Mouse (Mus musculus): ENCODE measurements around the gene Tmem131. TPM values are rescaled to one million over a fixed set of nuclear protein-coding genes. Genes with fewer than 3 reads are reported as not detected.

Tmem131 gene
- polyA plus RNA-seq, 1 experiment, result 12.2 TPM

DNA sequence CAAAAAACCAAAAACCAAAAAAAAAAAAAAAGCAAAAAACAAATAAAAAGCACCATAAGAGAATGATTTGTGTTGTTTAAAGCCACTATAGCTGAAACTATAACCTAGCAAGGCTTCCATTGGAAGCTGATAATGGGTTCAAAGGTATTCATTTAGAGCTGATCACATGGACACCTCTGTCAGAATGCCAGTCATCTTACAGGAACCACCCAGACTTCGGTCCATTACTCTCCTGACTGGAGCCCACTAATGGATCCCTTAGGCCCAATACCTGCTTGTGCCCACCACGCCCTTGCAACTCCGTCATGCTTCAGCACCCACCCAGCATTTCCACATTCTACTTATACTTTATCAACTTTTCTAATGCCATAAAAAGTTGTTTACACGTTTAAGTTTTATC, 17.2 kb downstream of the Tmem131 start:
- no peak overlapping the region for H3K4me3 ChIP-seq

DNA sequence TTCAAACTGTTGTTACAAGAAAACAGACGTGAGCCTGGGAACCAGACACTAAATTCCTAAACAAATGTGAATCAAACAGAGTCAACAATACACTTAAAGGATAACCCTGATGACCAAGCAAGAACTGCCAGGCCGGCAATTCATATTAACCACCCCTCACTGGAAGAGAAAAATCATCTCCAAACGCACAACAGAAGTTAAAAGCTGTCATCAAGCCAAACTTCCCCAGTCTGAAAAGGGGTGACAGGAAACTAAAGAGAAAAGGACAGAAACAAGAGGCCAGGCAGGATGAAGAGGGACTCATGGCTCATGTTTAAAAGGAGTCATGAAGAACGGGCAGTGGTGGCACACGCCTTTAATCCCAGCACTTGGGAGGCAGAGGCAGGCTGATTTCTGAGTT, 17.7 kb downstream of the Tmem131 start:
- Histone ChIP-seq H3ac (ENCODE audit: control insufficient read depth, insufficient read length) (no peak overlapping the region), H3K79me2 (ENCODE audit: control insufficient read depth, insufficient read depth) (peaks cover 82% of the 10 kb centered on the region), H3K4me3 (no peak overlapping the region), H3K4me2 (ENCODE audit: low read depth) (no peak overlapping the region), H3K36me3 (ENCODE audit: control insufficient read depth, insufficient read depth) (no peaks in the 10 kb centered on the region), H3K27me3 (ENCODE audit: control insufficient read depth, insufficient read depth, insufficient read length) (no peaks in the 10 kb centered on the region)
- TF ChIP-seq E2F4 (IDR thresholded peaks at IDR 0.05; ENCODE audit: insufficient read depth), result no peak
- no peak for TF ChIP-seq USF1 (IDR thresholded peaks at IDR 0.05; ENCODE audit: low read depth)
- TF ChIP-seq SRF (IDR thresholded peaks at IDR 0.05; ENCODE audit: control insufficient read depth, insufficient read length, low read depth), result no peak
- TF ChIP-seq POLR2AphosphoS2 (IDR thresholded peaks at IDR 0.05; ENCODE audit: insufficient read length, low read depth), result no peak
- TF ChIP-seq POLR2A (IDR thresholded peaks at IDR 0.05; ENCODE audit: insufficient read length, low read depth), result no peak

More for the DNA sequence above, 17.2 kb downstream of the Tmem131 start:
- Histone ChIP-seq H3ac (ENCODE audit: control insufficient read depth, insufficient read length) (no peak overlapping the region), H3K36me3 (ENCODE audit: control insufficient read depth, insufficient read depth) (no peaks in the 10 kb centered on the region), H3K4me2 (ENCODE audit: low read depth) (no peak overlapping the region), H3K27me3 (ENCODE audit: control insufficient read depth, insufficient read depth, insufficient read length) (no peaks in the 10 kb centered on the region), H3K79me2 (ENCODE audit: control insufficient read depth, insufficient read depth) (peaks cover 85% of the 10 kb centered on the region)
- TF ChIP-seq USF1 (IDR thresholded peaks at IDR 0.05; ENCODE audit: low read depth) (no peak), E2F4 (IDR thresholded peaks at IDR 0.05; ENCODE audit: insufficient read depth) (no peak), MAX (IDR thresholded peaks at IDR 0.05; ENCODE audit: low read depth) (no peak), MYOG (IDR thresholded peaks at IDR 0.05; ENCODE audit: control insufficient read depth in 1 of 3, insufficient read depth in 1 of 3, insufficient read length in 2 of 3, low read depth in 2 of 3) (no peak), MYOD1 (IDR thresholded peaks at IDR 0.05; ENCODE audit: control insufficient read depth in 1 of 3, insufficient read length in 2 of 3, low read depth in 2 of 3) (no peak), REST (IDR thresholded peaks at IDR 0.05; ENCODE audit: insufficient read depth, insufficient read length) (no peak), SRF (IDR thresholded peaks at IDR 0.05; ENCODE audit: control insufficient read depth, insufficient read length, low read depth) (no peak), POLR2AphosphoS2 (IDR thresholded peaks at IDR 0.05; ENCODE audit: insufficient read length, low read depth) (no peak), TCF3 (IDR thresholded peaks at IDR 0.05; ENCODE audit: insufficient read length, low read depth) (no peak), CEBPB (IDR thresholded peaks at IDR 0.05; ENCODE audit: insufficient read depth, poor library complexity, severe bottlenecking) (no peak), POLR2A (IDR thresholded peaks at IDR 0.05; ENCODE audit: insufficient read length, low read depth) (no peak), TCF12 (IDR thresholded peaks at IDR 0.05; ENCODE audit: insufficient read depth, poor library complexity, severe bottlenecking) (no peak)

DNA sequence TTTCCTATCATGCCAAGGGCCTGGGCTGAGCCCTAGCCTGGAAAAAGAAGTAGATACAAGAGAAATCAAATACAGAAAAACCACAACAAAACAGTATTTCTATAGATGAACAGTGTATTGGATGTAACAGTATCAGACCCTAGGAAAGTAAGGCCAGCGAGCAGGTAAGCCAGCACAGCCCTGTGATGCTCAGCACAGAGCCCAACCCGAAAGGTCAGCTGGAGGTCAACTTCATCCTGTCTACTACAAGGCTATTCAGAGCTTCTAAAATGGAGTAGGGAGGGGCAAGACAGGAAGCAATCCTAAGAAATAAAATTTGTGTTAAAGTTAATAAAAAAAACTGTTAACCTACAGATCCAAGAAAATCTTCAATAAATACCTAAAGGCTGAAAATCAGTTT, 18.6 kb downstream of the Tmem131 start:
- Histone ChIP-seq H3K36me3 (ENCODE audit: control insufficient read depth, insufficient read depth) (no peaks in the 10 kb centered on the region), H3K4me3 (no peak overlapping the region), H3K79me2 (ENCODE audit: control insufficient read depth, insufficient read depth) (peaks cover 81% of the 10 kb centered on the region), H3K27me3 (ENCODE audit: control insufficient read depth, insufficient read depth, insufficient read length) (no peaks in the 10 kb centered on the region), H3ac (ENCODE audit: control insufficient read depth, insufficient read length) (no peak overlapping the region), H3K4me2 (ENCODE audit: low read depth) (no peak overlapping the region)
- TF ChIP-seq CEBPB (IDR thresholded peaks at IDR 0.05; ENCODE audit: insufficient read depth, poor library complexity, severe bottlenecking), result no peak
- TF ChIP-seq MYOG (IDR thresholded peaks at IDR 0.05; ENCODE audit: control insufficient read depth in 1 of 3, insufficient read depth in 1 of 3, insufficient read length in 2 of 3, low read depth in 2 of 3), result no peak
- no peak for TF ChIP-seq TCF12 (IDR thresholded peaks at IDR 0.05; ENCODE audit: insufficient read depth, poor library complexity, severe bottlenecking)
- TF ChIP-seq E2F4 (IDR thresholded peaks at IDR 0.05; ENCODE audit: insufficient read depth), result no peak
- TF ChIP-seq TCF3 (IDR thresholded peaks at IDR 0.05; ENCODE audit: insufficient read length, low read depth), result no peak
- no peak for TF ChIP-seq REST (IDR thresholded peaks at IDR 0.05; ENCODE audit: insufficient read depth, insufficient read length)
- no peak for TF ChIP-seq POLR2AphosphoS2 (IDR thresholded peaks at IDR 0.05; ENCODE audit: insufficient read length, low read depth)
- TF ChIP-seq USF1 (IDR thresholded peaks at IDR 0.05; ENCODE audit: low read depth), result no peak
- no peak for TF ChIP-seq MAX (IDR thresholded peaks at IDR 0.05; ENCODE audit: low read depth)
- no peak for TF ChIP-seq MYOD1 (IDR thresholded peaks at IDR 0.05; ENCODE audit: control insufficient read depth in 1 of 3, insufficient read length in 2 of 3, low read depth in 2 of 3)
- TF ChIP-seq POLR2A (IDR thresholded peaks at IDR 0.05; ENCODE audit: insufficient read length, low read depth), result no peak

DNA sequence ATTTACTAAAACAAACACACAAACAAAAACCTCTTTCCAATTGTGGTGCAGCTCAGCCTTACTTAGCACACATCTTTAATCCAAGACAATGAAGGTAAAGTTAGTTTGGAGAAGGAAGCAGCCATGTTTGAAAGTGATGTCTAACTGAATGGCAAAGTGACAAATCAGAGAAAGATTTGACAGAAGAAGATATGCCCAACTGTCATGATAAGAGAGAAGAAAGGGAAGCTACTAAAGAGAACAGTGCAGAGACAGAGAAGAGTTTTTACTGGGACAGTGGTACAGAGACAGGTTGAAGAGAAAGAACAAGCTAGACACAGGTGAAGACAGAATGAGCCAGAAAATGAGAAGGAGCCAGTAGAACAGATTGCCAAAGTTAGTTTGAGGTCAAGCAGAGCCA, 19.6 kb downstream of the Tmem131 start:
- TF ChIP-seq CEBPB (IDR thresholded peaks at IDR 0.05; ENCODE audit: insufficient read depth, poor library complexity, severe bottlenecking) (no peak), REST (IDR thresholded peaks at IDR 0.05; ENCODE audit: insufficient read depth, insufficient read length) (no peak), MYOD1 (IDR thresholded peaks at IDR 0.05; ENCODE audit: control insufficient read depth in 1 of 3, insufficient read length in 2 of 3, low read depth in 2 of 3) (no peak), TCF3 (IDR thresholded peaks at IDR 0.05; ENCODE audit: insufficient read length, low read depth) (no peak)
- peaks cover 82% of the 10 kb centered on the region for H3K79me2 ChIP-seq (ENCODE audit: control insufficient read depth, insufficient read depth)
- no peaks in the 10 kb centered on the region for H3K36me3 ChIP-seq (ENCODE audit: control insufficient read depth, insufficient read depth)
- H3K4me2 ChIP-seq (ENCODE audit: low read depth), result no peak overlapping the region
- H3K27me3 ChIP-seq (ENCODE audit: control insufficient read depth, insufficient read depth, insufficient read length), result no peaks in the 10 kb centered on the region
- H3K4me3 ChIP-seq, result no peak overlapping the region
- no peak overlapping the region for H3ac ChIP-seq (ENCODE audit: control insufficient read depth, insufficient read length)

DNA sequence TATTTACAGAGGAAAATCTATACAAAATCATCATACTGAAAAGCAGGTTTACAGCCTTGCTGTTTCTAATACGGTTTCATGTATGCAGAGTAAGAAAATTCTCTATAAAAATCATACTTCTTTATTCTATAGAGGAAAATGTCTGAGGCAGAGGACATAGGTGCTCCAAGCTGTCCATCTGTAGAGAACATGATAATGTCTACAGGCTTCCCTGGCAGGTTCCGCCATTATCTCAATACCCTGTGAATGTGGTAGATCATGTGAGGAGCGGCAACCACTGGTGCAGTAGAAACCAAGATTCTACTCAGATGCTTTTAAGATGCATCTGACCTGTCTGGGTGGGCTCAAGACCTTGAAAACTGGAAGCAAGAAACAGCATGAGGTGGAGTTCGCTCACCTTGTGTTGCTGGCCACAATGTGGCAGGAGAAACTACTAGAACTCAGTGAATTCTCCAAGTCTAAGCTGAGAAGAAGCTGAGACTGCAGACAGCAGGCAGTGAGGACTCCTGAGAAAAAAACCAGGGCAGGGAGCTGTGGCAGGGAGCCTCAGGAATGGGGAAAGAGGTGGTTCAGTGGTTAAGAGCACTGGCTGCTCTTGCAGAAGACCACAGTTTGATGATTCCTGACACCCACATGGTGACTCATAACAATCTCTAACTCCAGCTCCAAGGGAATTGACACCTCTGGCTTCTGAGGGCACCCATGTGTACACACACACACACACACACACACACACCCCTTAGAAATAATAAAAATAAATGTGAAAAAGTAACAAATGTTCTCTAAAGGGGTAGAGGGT, 20.6 kb downstream of the Tmem131 start:
- no peaks in the 10 kb centered on the region for H3K27me3 ChIP-seq (ENCODE audit: control insufficient read depth, insufficient read depth, insufficient read length)
- no peak overlapping the region for H3ac ChIP-seq (ENCODE audit: control insufficient read depth, insufficient read length)
- H3K79me2 ChIP-seq (ENCODE audit: control insufficient read depth, insufficient read depth), result peaks cover 80% of the 10 kb centered on the region
- H3K4me2 ChIP-seq (ENCODE audit: low read depth), result peak overlapping the region; percentile 54
- no peak for TF ChIP-seq MAX (IDR thresholded peaks at IDR 0.05; ENCODE audit: low read depth)
- no peak for TF ChIP-seq E2F4 (IDR thresholded peaks at IDR 0.05; ENCODE audit: insufficient read depth)
- 0 out of 2 replicates have a peak, but pooled peaks have one; percentile 14 for TF ChIP-seq CEBPB (IDR thresholded peaks at IDR 0.05; ENCODE audit: insufficient read depth, poor library complexity, severe bottlenecking)
- H3K4me3 ChIP-seq, result no peak overlapping the region
- no peaks in the 10 kb centered on the region for H3K36me3 ChIP-seq (ENCODE audit: control insufficient read depth, insufficient read depth)

Data from myocyte (in vitro differentiated cells).